Mouse (Mus musculus) adipocyte (in vitro differentiated cells): ENCODE measurements around the gene Amz1.

Experiments used
- DNase-seq: peaks from one replicate; pipeline ENCODE4 v3.0.0-alpha.2; 2016; ENCODE audit warnings: low spot score

Gene Amz1

GRCm38 (mm10) chr5:140723822-140724221 lies at the start of gene Amz1:
TSS of gene Amz1 (plus strand) at chr5:140724127.
- DNase-seq: no peak

DNA sequence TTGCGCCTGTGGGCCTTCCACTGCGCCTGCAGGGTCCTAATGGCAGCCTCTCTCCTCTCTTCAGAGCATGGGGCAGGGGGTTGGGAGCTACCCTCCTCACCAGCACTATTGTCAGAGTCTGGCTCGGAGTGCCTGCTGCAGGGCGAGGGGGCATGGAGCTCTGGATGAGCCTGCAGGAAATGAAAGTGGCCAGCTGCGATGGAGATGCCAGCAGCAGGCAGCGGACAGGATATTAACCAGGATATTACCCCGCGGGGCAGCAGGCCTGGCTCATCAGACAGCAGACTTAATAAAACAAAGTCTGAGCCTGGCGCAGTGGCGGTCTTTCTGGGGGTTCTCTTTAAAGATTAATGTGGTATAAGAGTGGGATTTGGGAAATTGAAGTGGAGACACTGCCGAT lies 48.8 kb upstream of the Amz1 start:
- no peak for DNase-seq

- no peak for DNase-seq
Observed at GRCm38 (mm10) chr5:140675640-140676039, 48.3 kb upstream of the Amz1 start.

DNA sequence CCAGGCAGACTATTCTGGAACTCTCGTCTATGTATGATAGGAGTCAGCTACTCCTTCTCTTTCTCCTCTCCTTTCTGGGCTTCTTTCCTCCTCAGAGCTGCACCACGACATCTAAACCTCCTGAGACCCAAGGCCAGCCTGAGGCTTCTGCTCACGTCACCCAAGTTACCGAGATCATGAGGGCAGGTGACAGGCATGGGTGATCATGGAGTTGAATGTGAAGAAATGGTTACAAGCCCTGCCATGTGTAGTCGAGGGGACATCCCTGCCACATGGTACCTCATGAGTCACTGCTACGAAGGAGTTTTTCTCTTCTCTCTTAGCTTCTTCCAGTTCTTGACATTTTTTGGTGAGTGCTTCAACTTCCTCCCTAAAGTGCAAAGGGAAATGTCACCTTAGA lies 46.8 kb upstream of the Amz1 start:
- DNase-seq: no peak

DNA sequence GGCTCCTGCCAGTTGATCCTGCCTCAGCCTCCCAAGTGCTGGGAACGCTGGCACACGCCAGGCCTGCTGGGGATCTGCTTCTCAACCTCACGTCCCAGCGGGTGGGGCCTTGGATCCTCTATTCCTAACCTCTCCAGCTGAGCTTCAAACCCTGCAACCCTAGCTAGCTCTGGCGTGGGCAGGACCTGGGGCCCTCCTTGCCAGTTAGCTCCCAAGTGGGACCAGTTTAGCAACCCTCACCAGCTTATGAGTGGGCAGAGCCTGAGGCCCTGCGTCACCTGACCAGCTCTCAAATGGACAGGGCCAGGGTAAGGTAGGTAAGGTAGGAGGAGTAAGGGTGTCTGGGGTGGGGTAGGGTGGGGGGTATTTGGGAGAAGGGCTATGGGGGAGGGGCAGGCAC lies 43.9 kb upstream of the Amz1 start:
- no peak for DNase-seq

DNA sequence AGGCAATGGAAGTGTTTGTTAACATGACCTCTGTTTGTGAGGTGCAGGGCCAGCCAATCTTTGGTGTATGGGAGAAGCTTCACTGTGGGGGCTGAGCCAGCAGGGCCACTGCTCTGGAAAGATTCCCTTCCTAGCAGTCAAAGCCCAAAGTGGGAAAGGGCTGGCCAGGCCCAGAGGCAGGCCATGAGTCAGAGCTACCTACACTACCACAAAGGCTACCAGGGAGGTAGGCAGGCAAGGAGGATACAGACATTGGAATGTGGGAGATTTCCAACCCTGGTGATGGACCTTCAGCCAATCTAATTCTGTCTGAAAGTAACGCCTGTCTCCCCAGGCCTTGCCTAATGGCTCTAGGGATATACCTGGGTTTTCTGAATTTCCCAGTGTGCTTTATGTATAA lies 43.0 kb upstream of the Amz1 start:
- no peak for DNase-seq

DNA sequence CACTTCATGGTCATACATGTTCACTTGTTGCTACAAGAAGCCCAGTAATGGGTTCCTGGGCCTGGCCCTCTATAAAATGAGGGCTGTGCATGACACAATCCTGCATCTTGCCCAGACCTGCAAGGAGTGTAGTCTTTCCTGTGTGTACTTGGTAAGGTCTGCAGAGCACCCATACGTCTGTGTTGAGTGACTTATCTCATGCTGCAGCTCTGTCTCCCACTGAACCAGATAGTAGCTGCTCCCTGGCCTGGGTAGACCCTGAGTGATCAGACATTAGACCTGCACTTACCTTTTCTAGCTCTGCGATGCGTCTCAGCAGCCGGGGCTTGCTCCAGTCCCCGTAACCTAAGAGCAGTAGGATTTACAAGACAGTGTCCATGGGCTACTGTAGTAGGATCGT lies 41.8 kb upstream of the Amz1 start:
- no peak for DNase-seq

DNA sequence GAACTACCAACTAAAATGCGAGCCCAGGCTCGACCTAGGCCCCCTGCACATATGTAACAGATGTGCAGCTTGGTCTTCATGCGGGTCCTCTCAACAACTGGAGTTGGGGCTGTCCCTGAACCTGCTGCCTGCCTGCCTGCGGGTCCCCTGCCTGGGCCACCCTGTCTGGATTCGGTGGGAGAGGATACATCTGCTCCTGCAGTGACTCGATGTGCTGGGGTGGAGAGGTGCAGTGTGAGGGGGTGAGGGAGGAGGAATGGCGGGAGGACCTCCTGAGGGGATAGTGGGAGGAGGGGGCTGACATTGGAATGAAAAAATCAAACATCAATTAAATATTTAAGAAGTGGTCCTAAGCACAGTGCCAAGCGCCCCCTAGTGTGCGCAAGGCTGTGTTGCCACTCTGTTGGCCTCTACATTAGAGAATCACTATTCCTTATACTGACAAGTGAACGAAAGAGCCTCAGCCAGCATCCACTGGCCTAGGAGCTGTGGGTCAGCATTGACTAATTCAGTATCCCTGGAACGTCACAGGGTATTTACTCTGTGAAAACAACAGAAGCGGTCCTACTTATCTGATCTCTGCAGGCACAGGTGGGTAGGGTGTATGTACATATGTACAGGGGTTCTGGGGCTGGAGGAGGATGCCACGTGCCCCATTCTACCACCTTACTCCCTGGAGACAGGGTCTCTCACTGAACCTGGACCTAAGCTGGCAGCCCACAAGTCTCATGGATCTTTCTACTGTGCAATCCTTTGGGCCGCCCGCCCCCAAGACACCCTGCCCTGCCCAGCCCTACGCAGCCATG lies 39.4 kb upstream of the Amz1 start:
- DNase-seq: peak; percentile 50

DNA sequence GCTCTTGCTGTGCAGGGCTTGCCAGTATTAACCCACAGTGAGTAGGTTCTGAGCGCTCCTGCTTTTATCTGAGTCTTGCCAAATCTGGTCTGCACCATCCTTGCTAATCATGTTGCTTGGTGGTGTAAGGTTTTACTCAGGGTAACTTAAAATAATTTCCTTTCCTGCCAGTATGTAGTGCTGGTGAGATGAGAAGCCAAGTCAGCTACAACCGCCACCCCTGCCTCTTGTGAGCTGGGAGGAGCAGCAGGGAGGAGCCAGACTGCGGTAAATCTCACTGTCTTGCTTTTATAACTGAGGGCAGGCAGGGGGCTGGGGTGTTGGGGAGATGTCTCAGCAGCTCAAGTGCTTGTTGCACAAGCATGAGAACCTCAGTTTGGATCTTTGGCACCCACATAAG lies 35.5 kb upstream of the Amz1 start:
- DNase-seq: no peak

DNA sequence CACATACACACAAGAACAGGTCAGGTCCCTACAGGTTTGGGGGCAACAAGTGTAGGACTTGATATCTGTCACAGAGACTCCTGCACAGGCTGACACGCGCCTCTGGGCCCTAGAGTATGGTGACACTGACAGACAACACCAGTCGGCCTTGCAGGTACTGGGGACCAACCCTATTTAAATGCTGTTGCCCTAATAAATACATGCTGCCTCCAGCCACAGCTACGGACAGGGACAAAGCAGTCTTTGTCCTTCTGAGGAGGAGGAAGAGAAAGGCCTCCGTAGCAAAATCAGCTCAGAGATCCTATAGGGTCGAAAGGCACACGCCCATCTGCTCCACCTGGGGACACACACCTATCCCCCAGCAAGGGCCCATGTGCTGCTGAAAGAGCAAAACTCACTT lies 27.9 kb upstream of the Amz1 start:
- no peak for DNase-seq

DNA sequence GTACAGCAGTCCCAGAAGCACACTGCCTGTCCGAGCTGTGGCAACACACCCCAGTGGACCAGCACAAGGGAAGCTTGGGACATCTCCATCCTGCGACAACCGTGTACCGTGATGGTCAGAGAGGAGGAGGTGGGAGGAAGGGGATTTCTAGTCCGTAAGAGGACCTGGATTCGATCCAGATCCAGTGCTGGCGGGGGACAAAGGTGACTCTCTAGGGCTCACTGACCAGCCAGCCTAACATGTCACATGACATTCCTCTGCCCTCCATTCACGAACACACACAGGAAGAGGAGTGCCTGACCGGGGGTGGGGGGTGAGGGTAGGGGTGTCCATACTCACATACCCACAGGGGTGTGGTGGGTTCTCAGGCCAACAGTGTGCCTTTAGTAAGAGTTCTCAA lies 24.2 kb upstream of the Amz1 start:
- no peak for DNase-seq

DNA sequence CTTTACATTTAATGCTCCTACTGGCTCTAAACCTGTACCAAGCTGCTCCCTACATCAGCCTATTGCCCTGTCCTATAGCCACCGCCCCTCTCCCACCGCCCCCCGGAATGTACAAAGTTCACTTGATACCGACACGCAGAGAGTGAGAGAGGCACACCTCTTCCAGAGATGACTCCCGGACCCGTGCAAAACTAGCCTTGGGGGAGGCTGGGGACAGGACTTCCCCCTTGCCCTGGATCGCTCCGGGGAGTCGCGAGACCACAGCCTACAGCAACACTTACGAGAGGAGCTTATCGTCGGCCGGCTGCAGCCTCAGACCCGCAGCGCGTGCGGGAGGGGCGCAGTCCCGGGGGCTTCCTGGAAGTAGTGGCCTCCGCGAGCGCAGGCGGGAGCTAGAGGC lies 22.3 kb upstream of the Amz1 start:
- DNase-seq: peak; percentile 44

- peak; percentile 93 for DNase-seq
Observed at GRCm38 (mm10) chr5:140702103-140702513, 21.8 kb upstream of the Amz1 start, which contains the start of gene Iqce. TSS of gene Iqce (minus strand) at chr5:140702378.

GRCm38 (mm10) chr5:140702618-140703175 lies 21.2 kb upstream of the Amz1 start:
- peak; percentile 20 for DNase-seq

GRCm38 (mm10) chr5:140703480-140704377 lies 20.2 kb upstream of the Amz1 start:
- peak; percentile 29 for DNase-seq

DNA sequence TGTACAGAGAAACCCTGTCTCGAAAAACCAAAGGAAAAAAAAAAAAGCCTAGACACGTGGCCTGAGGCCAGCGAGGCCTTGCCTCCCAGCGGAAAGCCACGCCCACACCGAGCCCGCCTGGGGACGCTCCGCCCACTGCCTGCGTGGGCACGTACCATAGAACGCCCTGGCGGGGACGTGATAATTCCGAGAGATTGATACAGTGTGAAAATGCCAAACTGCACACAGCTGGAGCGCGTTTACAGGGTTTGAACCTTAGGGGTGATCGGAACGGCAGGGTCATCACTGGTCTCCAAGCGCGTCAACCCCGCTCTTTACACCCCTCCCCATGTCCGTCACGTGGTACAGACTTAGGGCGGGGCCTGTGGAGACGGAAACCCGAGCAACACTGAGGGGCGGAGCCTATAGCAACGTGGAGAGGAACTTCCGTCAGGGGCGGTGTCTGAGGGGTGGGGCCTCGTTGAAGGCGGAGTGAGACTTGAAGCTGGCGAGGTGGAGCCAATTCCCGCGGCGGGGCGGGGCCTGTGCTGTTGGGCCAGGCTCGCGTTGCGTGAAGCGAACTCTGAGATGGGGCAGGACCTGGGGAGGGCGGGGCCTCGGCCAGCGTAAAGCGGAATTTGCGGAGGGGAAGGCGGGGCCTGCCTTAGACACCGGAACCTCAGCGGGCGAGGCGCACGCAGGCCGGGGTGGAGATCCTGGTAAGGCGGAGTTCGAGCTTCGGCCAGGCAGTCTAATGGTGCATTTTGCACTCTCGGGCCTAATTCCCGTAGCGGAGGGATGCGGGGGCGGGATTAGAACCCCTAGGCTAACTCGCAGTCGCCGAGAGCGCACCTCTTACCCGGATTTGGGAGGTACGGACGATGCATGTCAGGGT lies 19.3 kb upstream of the Amz1 start, which contains the start of gene Brat1:
Gene Brat1 (plus strand): TSS at position 634 of the 874 bp plus-strand sequence.
- peak; percentile 100 for DNase-seq

GRCm38 (mm10) chr5:140705501-140706171 lies 18.3 kb upstream of the Amz1 start:
- peak; percentile 78 for DNase-seq

GRCm38 (mm10) chr5:140710315-140710714 lies 13.6 kb upstream of the Amz1 start:
- no peak for DNase-seq

- no peak for DNase-seq
Observed at GRCm38 (mm10) chr5:140711040-140711439, 12.9 kb upstream of the Amz1 start.

- DNase-seq: no peak
Observed at GRCm38 (mm10) chr5:140720773-140721172, 3.2 kb upstream of the Amz1 start.

- no peak for DNase-seq
Observed at GRCm38 (mm10) chr5:140722121-140722520, 1.8 kb upstream of the Amz1 start.
